Mouse (Mus musculus) urinary bladder, postnatal 14 days (tissue): Measurements from ENCODE around the gene Hip1r.
A peak's percentile ranks its signal among the peaks of the same experiment; 100 is the strongest.

Source experiments
- DNase-seq: peaks from one replicate; pipeline ENCODE4 v3.0.0; 2021; ENCODE audit warnings: low spot score

Hip1r gene

GRCm38 (mm10) chr5:124017941-124018340 is 44.5 kb downstream of the Hip1r start:
- DNase-seq = no peak

DNA sequence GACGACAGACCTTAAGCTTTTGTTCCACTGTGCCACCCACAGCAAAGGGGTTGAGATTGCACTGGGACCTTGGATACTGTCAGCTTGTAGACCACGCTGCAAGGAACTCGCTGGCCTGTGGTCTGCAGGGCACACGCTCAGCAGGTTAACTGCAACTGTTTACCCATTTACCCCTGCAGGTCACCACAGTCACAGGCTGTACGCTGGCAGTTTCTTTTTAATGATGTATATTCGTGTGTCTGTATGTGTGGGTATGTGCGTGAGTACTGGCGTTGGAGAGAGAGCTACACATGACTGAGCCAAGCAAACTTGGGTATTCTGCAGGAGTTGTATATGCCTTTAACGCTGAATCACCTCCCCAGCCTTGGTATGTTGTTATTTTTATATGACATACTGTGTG is 45.2 kb downstream of the Hip1r start:
- DNase-seq = no peak

GRCm38 (mm10) chr5:124019348-124020216 is 46.2 kb downstream of the Hip1r start:
- DNase-seq = peak; percentile 61

- DNase-seq = no peak
These were observed 47.7 kb downstream of the Hip1r start for GRCm38 (mm10) chr5:124021148-124021547.

GRCm38 (mm10) chr5:124021701-124022100 is 48.3 kb downstream of the Hip1r start:
- no peak for DNase-seq

DNA sequence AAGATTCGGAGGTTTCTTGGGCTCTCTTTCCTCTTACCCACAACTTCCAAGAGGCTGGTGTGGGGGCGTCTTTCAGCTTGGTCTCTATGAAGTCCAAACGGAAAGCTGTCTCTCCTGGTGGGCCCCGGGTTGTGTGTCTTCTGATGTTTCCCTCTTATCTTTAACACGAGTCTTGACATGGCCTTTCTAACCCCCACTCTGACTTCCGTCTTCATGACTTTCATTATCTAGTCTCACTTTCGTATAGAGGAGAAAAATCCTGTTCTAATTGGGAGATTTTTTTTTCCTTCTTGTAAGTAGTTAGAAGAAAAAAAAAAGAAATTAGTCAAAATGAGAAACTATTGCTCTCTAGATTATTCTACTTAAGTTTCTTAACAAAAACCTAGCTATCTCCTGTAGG is 48.9 kb downstream of the Hip1r start:
- no peak for DNase-seq

DNA sequence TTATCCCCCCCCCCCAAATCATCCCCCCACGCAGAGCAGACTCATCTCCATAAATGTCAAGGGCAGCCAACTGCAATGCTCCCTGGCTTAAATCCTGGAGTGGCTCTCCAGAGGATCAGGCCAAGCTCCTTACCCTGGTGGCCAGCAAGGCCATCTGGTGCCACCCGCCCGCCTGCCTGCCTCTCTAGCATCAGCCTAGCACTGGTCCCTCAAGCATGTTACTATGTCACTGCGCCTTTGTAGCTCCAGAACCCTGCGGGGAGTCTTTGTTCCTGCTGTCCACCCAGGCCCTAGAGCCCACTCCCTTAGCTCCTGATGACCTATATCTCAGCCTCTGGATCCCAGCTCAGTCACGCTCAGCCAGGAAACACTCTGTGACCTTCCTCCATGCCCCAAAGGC is 51.2 kb downstream of the Hip1r start:
- DNase-seq = no peak

DNA sequence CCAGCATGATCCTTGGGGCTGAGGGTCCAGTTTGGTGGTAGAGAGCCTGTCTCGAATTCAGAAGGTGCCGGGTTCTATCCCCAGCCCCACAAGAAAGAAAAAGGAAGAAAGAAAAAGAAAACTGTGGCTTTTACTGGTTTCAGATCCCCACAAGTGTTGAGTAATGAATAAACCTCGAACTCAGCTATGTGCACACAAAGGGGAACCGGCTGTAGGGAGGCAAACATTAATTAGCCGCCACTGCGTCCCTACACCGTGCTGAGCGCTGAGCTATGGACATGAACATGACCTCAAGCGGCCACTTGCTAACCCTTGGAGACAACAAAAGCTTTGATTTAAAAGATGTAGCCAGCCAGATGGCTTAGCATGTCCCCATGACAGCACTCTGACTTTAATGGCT is 51.7 kb downstream of the Hip1r start:
- no peak for DNase-seq

- DNase-seq = no peak
These were observed 52.4 kb downstream of the Hip1r start for GRCm38 (mm10) chr5:124025587-124026441.

DNA sequence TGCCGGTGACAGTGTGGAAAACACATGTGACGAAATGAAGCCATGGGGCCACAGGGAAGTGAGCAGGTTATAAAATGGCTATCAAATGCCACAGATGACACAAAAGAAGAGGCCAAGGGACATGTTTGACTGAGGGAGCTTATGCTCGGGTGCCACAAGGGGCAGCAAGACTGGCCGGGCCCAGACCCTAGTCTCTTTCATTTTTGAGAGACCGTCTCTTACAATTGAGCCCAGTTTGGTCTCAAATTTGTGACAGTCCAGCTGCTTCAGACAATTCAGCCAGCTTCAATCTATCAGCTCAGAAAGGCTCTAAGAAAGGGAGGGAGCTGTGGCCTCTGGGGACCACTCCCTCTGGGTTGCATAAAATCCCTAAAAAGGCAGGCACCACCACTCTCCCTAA is 53.1 kb downstream of the Hip1r start:
- no peak for DNase-seq

DNA sequence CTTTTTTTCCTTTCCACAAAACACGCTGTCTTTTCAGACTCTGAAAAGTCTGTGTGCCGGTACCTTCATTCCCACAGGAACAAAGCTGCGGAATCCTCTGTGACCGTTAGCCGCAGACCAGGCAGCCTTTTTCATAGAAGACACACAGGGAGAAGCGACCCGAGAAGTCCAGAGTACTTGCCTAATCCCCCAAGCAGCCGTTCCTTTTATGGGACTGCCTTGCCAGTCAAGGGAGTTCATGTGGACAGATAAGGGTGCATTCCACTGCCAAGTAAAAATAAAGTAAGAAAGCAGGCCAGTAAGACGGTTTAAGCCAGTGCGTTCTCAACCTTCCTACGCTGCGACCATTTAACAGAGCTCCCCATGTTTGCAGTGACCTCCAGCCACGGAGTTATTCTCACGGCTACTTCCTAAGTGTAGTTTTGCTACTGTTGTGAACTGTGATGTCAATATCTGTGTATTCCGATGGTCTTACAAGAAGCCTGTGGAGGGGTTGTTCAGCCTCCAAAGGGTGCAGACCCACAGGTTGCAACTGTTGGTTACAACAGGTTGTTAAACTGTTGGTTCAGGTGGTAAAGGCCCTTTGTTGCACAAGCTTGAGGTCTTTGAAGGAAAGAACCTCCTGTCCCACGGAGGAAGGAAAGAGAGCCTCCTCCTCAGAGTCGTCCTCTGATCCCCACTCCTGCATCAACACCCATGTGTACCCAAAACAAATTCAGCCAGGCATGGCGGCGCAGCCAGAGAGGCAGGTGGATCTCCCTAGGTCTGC is 54.5 kb downstream of the Hip1r start:
- no peak for DNase-seq

DNA sequence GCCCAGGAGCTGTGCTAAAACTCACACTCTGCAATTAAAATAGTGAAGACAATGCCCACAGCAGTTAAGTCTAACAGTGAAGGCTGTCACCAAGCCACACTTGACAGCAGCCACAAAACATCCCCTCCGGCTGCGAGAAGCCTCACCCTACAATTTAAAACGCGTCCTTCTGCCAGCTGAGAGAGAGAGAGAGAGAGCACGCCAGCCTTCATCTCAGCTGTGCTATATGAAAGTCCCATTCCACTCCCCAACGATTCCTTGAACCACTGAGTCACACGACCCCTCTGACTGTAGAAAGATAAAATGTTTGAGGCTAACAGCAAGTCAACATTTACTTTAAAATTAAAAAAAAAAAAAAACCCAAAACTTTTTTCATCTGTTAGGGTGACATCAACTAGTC is 55.3 kb downstream of the Hip1r start:
- DNase-seq = no peak

DNA sequence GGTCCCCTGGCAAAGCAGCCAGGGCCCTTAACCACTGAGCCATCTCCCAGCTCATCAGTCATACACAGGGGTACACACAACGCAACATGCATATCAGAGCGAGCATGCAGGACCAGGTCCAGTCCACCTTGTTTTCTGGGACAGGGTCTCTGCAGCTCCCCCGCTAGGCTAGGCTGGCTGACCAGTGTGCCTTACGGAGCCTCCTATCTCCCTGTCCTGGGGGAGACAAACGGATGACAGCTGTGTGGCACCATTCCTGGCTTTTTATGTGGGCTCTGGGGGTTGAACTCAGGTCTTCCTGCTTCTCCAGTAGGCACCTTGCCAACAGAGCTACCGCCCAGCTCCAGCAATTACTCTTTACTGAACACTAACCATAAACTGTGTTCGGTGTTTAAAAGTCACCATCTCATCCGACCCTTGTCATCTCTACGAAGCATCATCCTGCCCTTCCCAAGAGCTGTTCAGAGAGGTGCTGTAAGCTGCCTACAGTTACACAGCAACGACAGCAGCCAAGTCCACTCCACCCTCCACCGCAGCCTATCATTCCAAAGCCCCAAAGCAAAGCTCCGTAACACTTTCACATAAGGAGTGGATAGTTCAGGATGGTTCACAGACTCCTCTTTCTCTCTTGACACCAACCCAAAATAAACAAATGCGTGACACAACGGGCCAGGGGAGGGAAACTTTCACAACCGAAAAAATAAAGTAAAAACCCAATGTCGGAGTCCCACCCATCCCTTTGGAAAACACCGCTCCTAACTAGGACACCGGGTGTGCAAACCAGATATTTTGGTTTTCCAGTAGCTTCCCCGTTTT is 56.0 kb downstream of the Hip1r start:
- no peak for DNase-seq

DNA sequence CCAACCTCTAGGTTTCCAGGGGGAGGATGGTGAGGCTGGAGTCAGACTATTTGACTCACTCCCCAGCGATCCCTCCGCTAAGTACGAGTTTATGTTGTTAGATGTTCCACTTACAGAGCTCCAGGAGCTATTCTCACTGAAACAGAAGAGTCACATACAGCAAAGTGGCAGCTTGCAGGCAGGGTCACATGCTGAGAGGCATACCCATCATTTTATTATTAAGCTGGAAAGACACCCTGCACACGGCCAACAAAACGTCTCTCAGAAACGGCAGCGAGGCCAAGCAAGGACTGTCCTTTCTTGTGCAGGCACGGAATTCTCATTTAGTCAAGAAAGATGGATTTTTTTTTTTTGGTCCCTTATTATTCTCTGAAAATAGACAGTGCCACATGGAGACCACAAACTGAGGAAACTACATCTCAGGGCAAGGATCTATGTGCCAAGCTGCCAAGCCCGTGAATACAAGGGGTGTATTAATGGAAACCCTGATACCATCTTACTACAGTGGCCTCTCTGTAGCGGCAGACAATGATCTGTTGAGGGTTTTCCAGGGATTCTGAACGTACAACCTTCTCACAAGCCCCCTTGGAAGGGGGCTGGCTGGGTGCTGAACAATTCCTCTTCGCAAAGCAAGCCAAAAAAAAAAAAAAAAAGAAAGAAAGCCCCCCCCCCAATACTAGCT is 57.1 kb downstream of the Hip1r start:
- no peak for DNase-seq

GRCm38 (mm10) chr5:124031068-124031955 is 57.9 kb downstream of the Hip1r start:
- DNase-seq = peak; percentile 47

DNA sequence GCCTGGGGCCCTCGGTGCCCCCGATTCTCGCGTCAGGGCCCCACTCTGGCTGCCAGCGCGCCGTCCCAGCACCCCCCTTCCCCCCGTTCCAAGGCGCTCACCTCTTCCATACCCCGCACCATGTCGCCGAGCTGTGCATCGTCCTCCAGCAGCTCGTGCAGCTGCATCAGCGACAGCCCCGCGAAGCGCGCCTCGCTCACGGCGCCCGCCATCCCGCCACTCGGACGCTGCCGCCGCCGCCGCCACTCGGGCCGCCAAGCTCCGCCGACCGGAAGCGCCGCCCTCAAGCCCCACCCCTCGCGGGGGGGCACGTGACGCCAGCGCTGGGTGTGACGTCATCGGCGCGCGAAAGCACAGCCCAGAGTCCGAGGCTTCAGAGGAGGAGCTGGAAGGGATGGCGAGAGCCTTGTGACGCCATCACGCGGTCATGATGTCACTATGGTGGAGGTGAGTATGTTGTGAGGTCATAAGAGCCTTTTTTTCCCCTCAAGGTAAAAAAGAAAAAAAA is 58.6 kb downstream of the Hip1r start, which contains the start of gene Vps37b:
Gene Vps37b, minus strand, starts transcription at position 270 of the 508 bp plus-strand sequence.
- peak; percentile 89 for DNase-seq

GRCm38 (mm10) chr5:124034471-124034870 is 61.0 kb downstream of the Hip1r start:
- DNase-seq = no peak

DNA sequence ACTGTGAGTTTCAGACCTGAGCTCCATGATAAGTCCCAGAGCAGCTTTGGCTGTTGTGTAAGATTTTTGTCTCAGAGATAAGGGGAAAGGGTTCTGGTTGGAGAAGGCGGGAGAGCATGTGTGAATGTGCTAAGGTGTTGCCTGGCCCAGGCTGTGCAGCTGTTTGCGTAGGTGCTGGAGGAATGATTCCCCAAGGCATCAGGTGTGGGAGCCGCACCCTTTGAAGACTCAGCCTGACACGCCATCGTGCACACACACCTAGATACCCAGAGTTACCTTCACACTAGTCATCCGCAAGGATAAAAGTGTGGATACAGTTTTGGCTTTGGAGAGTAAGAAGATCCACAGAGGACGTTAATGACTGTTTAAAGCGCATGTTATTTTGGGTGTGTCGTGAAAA is 62.0 kb downstream of the Hip1r start:
- DNase-seq = no peak

DNA sequence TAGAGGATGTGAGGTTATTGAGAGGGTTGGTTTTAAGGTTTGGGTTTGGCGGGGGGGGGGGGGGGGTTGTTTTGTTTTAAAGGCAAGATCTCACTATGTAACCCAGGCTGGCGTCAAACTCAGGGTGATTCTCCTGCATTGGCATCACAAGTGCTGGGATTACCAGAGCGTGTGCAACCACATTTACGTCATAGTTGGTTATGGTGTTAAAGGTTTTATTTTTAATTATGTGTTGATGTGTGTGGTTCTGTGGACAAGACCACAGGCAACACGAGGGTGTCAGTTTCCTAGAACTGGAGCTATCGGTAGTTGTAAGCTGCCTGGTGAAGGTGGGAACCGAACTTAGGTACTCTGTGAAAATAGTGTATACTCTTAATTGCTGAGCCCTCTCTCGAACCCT is 62.4 kb downstream of the Hip1r start:
- DNase-seq = no peak

DNA sequence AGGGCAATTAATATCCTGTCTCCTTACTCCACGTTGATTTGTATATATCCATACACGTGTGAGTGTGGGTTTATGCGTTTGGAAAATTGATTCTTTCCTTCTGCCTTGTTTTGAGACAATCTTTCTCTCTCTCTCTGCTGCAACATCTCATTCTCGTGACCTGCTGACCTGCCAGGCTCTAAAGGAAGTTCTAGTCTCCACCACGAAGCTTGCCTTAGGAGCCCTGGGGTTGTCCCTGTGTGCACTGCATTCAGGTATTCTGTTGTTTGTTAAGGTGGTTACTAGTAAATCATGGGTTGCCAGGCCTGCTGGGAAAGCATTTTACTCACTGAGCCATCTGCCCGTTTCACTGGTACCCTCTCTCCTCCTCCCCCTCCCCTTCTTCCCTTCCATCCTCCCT is 62.9 kb downstream of the Hip1r start:
- DNase-seq = no peak
